Comparison of ENCODE assay signal across 8 mouse cellular contexts in genomic region chr2:58324118-58324901, GRCm38 (mm10). TPM values are rescaled to one million over a fixed set of nuclear protein-coding genes. Genes with fewer than 3 reads are reported as not detected.
DNase-seq lines count a peak whose midpoint lies in the region; ATAC-seq and TF ChIP-seq lines count a peak whose summit lies in the region.

No protein-coding gene starts in this region.

- peak; percentile 48 for TF ChIP-seq CTCF in E14TG2a.4 (conservative IDR thresholded peaks at IDR 0.05; ENCODE audit: low read length)

- H3K36me3 ChIP-seq in E14TG2a.4 (ENCODE audit: insufficient read depth, low read length) = no peaks in the 10 kb centered on the region
- H3K36me3 ChIP-seq in embryonic facial prominence, embryonic 11.5 days (replicated peaks; ENCODE audit: control insufficient read depth, insufficient read depth, low read depth, low read length) = no peaks in the 10 kb centered on the region
- no peaks in the 10 kb centered on the region for H3K36me3 ChIP-seq in hindbrain, embryonic 12.5 days

- peak; percentile 91 for ATAC-seq in embryonic facial prominence, embryonic 11.5 days (replicated peaks; ENCODE audit: insufficient number of reproducible peaks, low FRiP score, low TSS enrichment, low read depth)
- ATAC-seq in hindbrain, embryonic 12.5 days (ENCODE audit: low FRiP score) = peak; percentile 95

- peak; percentile 57 for DNase-seq in adrenal gland, postnatal 14 days
- peak; percentile 68 for DNase-seq in embryonic facial prominence, embryonic 11.5 days (ENCODE audit: low spot score)
- DNase-seq in left cerebral cortex, adult 8-10 months (ENCODE audit: low spot score in 2 of 2) = peak; percentile 31 to 73
- DNase-seq in lung, postnatal 36 days = peak; percentile 23
- DNase-seq in retina, postnatal 1 day = peak; percentile 71
- DNase-seq in c-Kit-positive CD71-positive TER-119-positive erythroid progenitor cells, embryonic 14.5 days (ENCODE audit: low spot score) = no peak

- 7% methylated on average over 23 of the region's 23 CpGs for WGBS in embryonic facial prominence, embryonic 11.5 days
- 9% methylated on average over 23 of the region's 23 CpGs for WGBS in hindbrain, embryonic 12.5 days

- H3K27ac ChIP-seq in embryonic facial prominence, embryonic 11.5 days (replicated peaks; ENCODE audit: low read depth, low read length) = no peak overlapping the region
- H3K27ac ChIP-seq in hindbrain, embryonic 12.5 days = peak overlapping the region; percentile 52; the same call in 1 of the 2 replicates

- peak overlapping the region; percentile 84 for H3K9ac ChIP-seq in embryonic facial prominence, embryonic 11.5 days (replicated peaks; ENCODE audit: low read length)
- H3K9ac ChIP-seq in hindbrain, embryonic 12.5 days = peak overlapping the region; percentile 57

- peak overlapping the region; percentile 79 for H3K4me2 ChIP-seq in embryonic facial prominence, embryonic 11.5 days (ENCODE audit: low read depth, low read length)
- H3K4me2 ChIP-seq in hindbrain, embryonic 12.5 days (replicated peaks) = peak overlapping the region; percentile 61

- no peaks in the 10 kb centered on the region for H3K27me3 ChIP-seq in E14TG2a.4 (ENCODE audit: insufficient read depth, low read length)
- H3K27me3 ChIP-seq in embryonic facial prominence, embryonic 11.5 days (ENCODE audit: control insufficient read depth, insufficient read depth, low read length) = no peaks in the 10 kb centered on the region
- H3K27me3 ChIP-seq in hindbrain, embryonic 12.5 days = no peaks in the 10 kb centered on the region

- H3K4me1 ChIP-seq in E14TG2a.4 (replicated peaks; ENCODE audit: low read depth, low read length) = peaks cover 6% of the 10 kb centered on the region; the same call in 1 of the 2 replicates
- no peaks in the 10 kb centered on the region for H3K4me1 ChIP-seq in embryonic facial prominence, embryonic 11.5 days (ENCODE audit: control insufficient read depth, insufficient read depth, low read length)
- H3K4me1 ChIP-seq in hindbrain, embryonic 12.5 days = 0 out of 2 replicates have a peak, but pooled peaks cover 5% of the 10 kb centered on the region

- H3K4me3 ChIP-seq in E14TG2a.4 (replicated peaks; ENCODE audit: low read length) = peak overlapping the region; percentile 48; the same call in 1 of the 2 replicates
- H3K4me3 ChIP-seq in embryonic facial prominence, embryonic 11.5 days (ENCODE audit: low read depth, low read length) = peak overlapping the region; percentile 42
- H3K4me3 ChIP-seq in hindbrain, embryonic 12.5 days = peak overlapping the region; percentile 40

- H3K9me3 ChIP-seq in E14TG2a.4 (ENCODE audit: low read length) = no peaks in the 10 kb centered on the region
- H3K9me3 ChIP-seq in embryonic facial prominence, embryonic 11.5 days (replicated peaks; ENCODE audit: control insufficient read depth, low read length) = no peaks in the 10 kb centered on the region
- H3K9me3 ChIP-seq in hindbrain, embryonic 12.5 days (replicated peaks) = no peaks in the 10 kb centered on the region

RNA-seq across cellular contexts. Expression of gene Acvr1c, which starts 33.4 kb away (rescaled TPM):
- 34.1 and 38.2 TPM in 2 replicates for total RNA-seq in adrenal gland, postnatal 14 days (2021)
- not detected in 2 replicates for polyA plus RNA-seq in embryonic facial prominence, embryonic 11.5 days (2014; fragmentation: Nextera tagmentation; extraction: Ambion mirVana)
- polyA plus RNA-seq in hindbrain, embryonic 12.5 days (2016; fragmentation: Nextera tagmentation; extraction: Ambion mirVana) = 0.72 and 0.76 TPM in 2 replicates
- 10 to 100 TPM; 22.8 to 28.4 (median 25.4) TPM for total RNA-seq in left cerebral cortex, adult 8-10 months (2022)
